Mouse (Mus musculus): ENCODE results near the gene Clstn2. TPM values are rescaled to one million over a fixed set of nuclear protein-coding genes. Genes with fewer than 3 reads are reported as not detected.

Gene Clstn2
- polyA plus RNA-seq, 1 experiment from 2014 or later, result 1.8 TPM

DNA sequence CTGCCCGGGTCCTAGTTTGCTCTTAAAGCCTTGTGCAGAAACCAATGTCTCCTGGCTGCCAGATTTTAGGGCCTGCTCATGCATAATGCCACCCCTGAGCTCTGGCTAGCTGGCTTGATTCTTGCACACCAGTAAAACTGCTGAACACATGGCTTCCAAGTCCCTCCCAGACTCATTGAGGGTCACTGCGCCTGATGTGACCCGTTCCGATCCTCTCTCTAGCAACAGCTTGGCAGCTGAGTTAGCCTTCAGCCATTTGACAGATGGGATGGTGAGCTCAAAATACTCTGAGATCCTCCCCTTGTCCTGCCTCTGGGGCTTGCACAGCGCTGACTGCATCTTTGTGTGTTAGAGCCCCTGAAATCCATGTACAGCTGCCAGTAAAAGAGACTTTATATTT lies 430.5 kb downstream of the Clstn2 start:
- Histone ChIP-seq H3K9ac (no peak overlapping the region), H3K36me3 (no peaks in the 10 kb centered on the region), H3K9me3 (replicated peaks) (no peaks in the 10 kb centered on the region), H3K4me3 (replicated peaks) (no peak overlapping the region), H3K4me2 (no peak overlapping the region), H3K27ac (no peak overlapping the region), H3K4me1 (0 out of 2 replicates have a peak, but pooled peaks cover 3% of the 10 kb centered on the region), H3K27me3 (no peaks in the 10 kb centered on the region)
- ATAC-seq (replicated peaks; ENCODE audit: low FRiP score), result no peak
- 54% methylated on average over 5 of the region's 5 CpGs for WGBS

DNA sequence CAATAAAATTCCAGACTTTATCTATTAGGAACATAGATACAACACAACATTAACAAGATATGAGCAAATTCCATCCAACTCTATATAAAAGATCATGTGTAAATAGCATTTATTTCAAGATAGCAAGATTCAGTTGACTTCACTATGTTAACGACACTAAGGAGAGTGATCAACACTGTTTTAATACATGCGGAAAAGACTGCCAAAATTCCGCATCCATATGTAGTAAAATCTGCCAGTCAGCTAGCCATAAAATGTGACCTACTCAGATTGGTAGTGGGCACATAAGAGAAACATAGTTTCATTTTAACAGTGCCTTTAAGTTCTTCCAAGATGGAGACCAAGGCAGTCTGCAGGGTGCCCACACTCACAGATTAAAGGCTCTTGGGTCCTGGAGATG lies 434.0 kb downstream of the Clstn2 start:
- no peak for ATAC-seq (replicated peaks; ENCODE audit: low FRiP score)
- no peaks in the 10 kb centered on the region for H3K36me3 ChIP-seq
- H3K4me3 ChIP-seq (replicated peaks), result no peak overlapping the region
- no peaks in the 10 kb centered on the region for H3K27me3 ChIP-seq
- WGBS, result 87% methylated on average over 3 of the region's 3 CpGs
- 0 out of 2 replicates have a peak, but pooled peaks cover 3% of the 10 kb centered on the region for H3K4me1 ChIP-seq
- no peak overlapping the region for H3K4me2 ChIP-seq
- H3K9me3 ChIP-seq (replicated peaks), result no peaks in the 10 kb centered on the region
- H3K27ac ChIP-seq, result no peak overlapping the region
- no peak overlapping the region for H3K9ac ChIP-seq

- Histone ChIP-seq H3K36me3 (no peaks in the 10 kb centered on the region), H3K4me3 (replicated peaks) (no peak overlapping the region), H3K27ac (no peak overlapping the region), H3K27me3 (no peaks in the 10 kb centered on the region), H3K4me1 (no peaks in the 10 kb centered on the region), H3K9ac (no peak overlapping the region), H3K9me3 (replicated peaks) (no peaks in the 10 kb centered on the region), H3K4me2 (no peak overlapping the region)
- no peak for ATAC-seq (replicated peaks; ENCODE audit: low FRiP score)
- WGBS, result 71% methylated on average over 4 of the region's 4 CpGs
Measured at GRCm38 (mm10) chr9:97590712-97591111, 442.3 kb downstream of the Clstn2 start.

- H3K4me1 ChIP-seq, result no peaks in the 10 kb centered on the region
- no peaks in the 10 kb centered on the region for H3K36me3 ChIP-seq
- H3K27ac ChIP-seq, result no peak overlapping the region
- no peak overlapping the region for H3K4me3 ChIP-seq (replicated peaks)
- H3K4me2 ChIP-seq, result no peak overlapping the region
- no peaks in the 10 kb centered on the region for H3K9me3 ChIP-seq (replicated peaks)
- no peaks in the 10 kb centered on the region for H3K27me3 ChIP-seq
- WGBS, result 71% methylated on average over 7 of the region's 7 CpGs
- H3K9ac ChIP-seq, result no peak overlapping the region
- no peak for ATAC-seq (replicated peaks; ENCODE audit: low FRiP score)
Measured at GRCm38 (mm10) chr9:97570881-97571280, 462.1 kb downstream of the Clstn2 start.

GRCm38 (mm10) chr9:97563121-97563520 lies 469.9 kb downstream of the Clstn2 start:
- no peaks in the 10 kb centered on the region for H3K27me3 ChIP-seq
- ATAC-seq (replicated peaks; ENCODE audit: low FRiP score), result no peak
- H3K9ac ChIP-seq, result no peak overlapping the region
- H3K4me3 ChIP-seq (replicated peaks), result no peak overlapping the region
- WGBS, result 88% methylated on average over 6 of the region's 6 CpGs
- H3K27ac ChIP-seq, result no peak overlapping the region
- no peak overlapping the region for H3K4me2 ChIP-seq
- no peaks in the 10 kb centered on the region for H3K36me3 ChIP-seq
- H3K9me3 ChIP-seq (replicated peaks), result no peaks in the 10 kb centered on the region
- H3K4me1 ChIP-seq, result no peaks in the 10 kb centered on the region

DNA sequence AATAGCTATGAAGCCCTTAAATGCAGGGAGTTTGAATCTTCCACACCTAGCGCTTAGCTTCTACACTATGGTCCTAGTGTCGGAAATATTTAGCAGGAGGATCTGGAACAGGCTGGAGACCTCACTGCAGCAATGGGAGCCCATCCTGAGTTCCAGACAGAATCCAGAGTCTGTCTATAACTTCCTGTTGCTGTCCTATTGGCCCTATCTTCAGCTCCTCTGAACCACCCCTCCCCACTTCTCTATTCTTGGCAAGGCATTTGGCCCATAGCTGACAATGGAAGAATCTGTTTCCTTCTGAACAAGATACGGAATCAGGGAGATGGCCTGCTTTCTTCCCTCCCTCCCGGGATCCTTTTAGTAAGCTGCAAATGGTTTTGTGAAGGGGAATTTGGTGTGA lies 488.6 kb downstream of the Clstn2 start:
- 92% methylated on average over 4 of the region's 4 CpGs for WGBS
- no peaks in the 10 kb centered on the region for H3K27me3 ChIP-seq
- H3K27ac ChIP-seq, result no peak overlapping the region
- no peak overlapping the region for H3K9ac ChIP-seq
- H3K4me3 ChIP-seq (replicated peaks), result no peak overlapping the region
- H3K4me2 ChIP-seq, result no peak overlapping the region
- no peak for ATAC-seq (replicated peaks; ENCODE audit: low FRiP score)
- H3K4me1 ChIP-seq, result no peaks in the 10 kb centered on the region
- no peaks in the 10 kb centered on the region for H3K36me3 ChIP-seq
- no peaks in the 10 kb centered on the region for H3K9me3 ChIP-seq (replicated peaks)

- 87% methylated on average over 6 of the region's 6 CpGs for WGBS
Measured at GRCm38 (mm10) chr9:97541419-97541818, 491.6 kb downstream of the Clstn2 start.

DNA sequence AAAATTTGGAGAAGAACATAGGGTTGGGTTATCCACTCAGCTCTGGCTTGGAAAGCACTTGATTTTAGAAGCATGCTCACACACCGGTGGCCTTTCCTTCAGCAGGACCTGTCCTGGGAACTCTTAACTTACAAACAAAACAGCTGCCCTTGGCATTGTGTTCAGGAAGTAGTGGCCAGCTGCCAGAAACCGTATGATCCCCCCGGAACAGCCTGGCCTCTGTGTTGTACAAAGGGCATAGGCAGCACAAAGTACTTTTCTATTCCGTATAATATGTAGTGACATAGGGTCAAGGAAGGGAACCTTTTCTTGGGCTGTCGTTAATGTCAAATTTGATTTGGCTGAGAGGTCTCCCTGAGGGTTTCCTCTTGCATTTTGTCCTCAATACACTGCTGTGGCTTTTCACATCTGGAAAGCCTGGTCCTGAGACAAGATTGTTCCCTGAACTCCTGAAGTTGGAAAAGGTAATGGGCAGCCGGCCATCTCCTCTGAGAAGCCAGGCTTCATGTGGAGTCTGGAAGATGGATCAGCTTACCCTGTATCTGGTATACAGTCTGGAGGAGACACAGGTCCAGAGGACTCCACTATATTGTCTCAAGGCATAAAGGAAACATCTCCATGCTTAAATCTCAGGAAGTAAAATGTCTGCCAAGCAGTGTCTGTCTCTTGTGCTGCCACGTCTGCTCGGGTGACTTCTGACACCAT lies 494.8 kb downstream of the Clstn2 start:
- H3K9ac ChIP-seq, result no peak overlapping the region
- no peak overlapping the region for H3K4me2 ChIP-seq
- no peaks in the 10 kb centered on the region for H3K36me3 ChIP-seq
- 35% methylated on average over 8 of the region's 8 CpGs for WGBS
- H3K27ac ChIP-seq, result no peak overlapping the region
- H3K4me1 ChIP-seq, result no peaks in the 10 kb centered on the region
- no peak overlapping the region for H3K4me3 ChIP-seq (replicated peaks)
- H3K27me3 ChIP-seq, result no peaks in the 10 kb centered on the region
- ATAC-seq (replicated peaks; ENCODE audit: low FRiP score), result no peak
- H3K9me3 ChIP-seq (replicated peaks), result no peaks in the 10 kb centered on the region

More at GRCm38 (mm10) chr9:97541419-97541818, 491.6 kb downstream of the Clstn2 start:
- no peak overlapping the region for H3K4me2 ChIP-seq
- no peaks in the 10 kb centered on the region for H3K9me3 ChIP-seq (replicated peaks)
- H3K4me1 ChIP-seq, result no peaks in the 10 kb centered on the region
- H3K27me3 ChIP-seq, result no peaks in the 10 kb centered on the region
- no peak for ATAC-seq (replicated peaks; ENCODE audit: low FRiP score)
- H3K27ac ChIP-seq, result no peak overlapping the region
- H3K36me3 ChIP-seq, result no peaks in the 10 kb centered on the region
- no peak overlapping the region for H3K4me3 ChIP-seq (replicated peaks)
- H3K9ac ChIP-seq, result no peak overlapping the region

- H3K27ac ChIP-seq, result no peak overlapping the region
- no peak overlapping the region for H3K4me2 ChIP-seq
- H3K27me3 ChIP-seq, result no peaks in the 10 kb centered on the region
- H3K9me3 ChIP-seq (replicated peaks), result no peaks in the 10 kb centered on the region
- ATAC-seq (replicated peaks; ENCODE audit: low FRiP score), result no peak
- H3K4me3 ChIP-seq (replicated peaks), result no peak overlapping the region
- no peaks in the 10 kb centered on the region for H3K36me3 ChIP-seq
- no peaks in the 10 kb centered on the region for H3K4me1 ChIP-seq
- no peak overlapping the region for H3K9ac ChIP-seq
- WGBS, result 85% methylated on average over 2 of the region's 2 CpGs
Measured at GRCm38 (mm10) chr9:97534196-97534595, 498.8 kb downstream of the Clstn2 start.

DNA sequence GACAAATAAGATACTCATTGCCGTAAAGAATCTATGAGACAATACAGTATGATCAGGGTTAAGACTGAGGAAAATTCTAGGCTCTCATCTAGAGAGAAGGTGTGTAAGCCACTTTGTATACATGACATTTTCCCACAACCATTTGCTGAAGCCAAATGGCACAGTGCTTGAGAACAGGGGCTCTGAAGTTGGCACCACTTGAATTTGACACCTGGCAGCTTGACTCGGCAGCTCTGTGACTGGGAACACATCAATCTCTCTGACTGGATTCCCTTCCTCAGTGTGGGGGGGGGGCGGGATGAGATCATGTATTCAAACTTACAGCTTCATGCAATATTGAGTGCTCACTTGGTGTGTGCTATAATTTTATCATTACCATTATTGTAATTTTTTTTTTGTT lies 499.7 kb downstream of the Clstn2 start:
- Histone ChIP-seq H3K4me3 (replicated peaks) (no peak overlapping the region), H3K36me3 (no peaks in the 10 kb centered on the region), H3K4me2 (no peak overlapping the region), H3K9me3 (replicated peaks) (no peaks in the 10 kb centered on the region), H3K9ac (no peak overlapping the region), H3K27ac (no peak overlapping the region), H3K4me1 (no peaks in the 10 kb centered on the region), H3K27me3 (no peaks in the 10 kb centered on the region)
- ATAC-seq (replicated peaks; ENCODE audit: low FRiP score), result no peak
- 62% methylated on average over 3 of the region's 3 CpGs for WGBS

DNA sequence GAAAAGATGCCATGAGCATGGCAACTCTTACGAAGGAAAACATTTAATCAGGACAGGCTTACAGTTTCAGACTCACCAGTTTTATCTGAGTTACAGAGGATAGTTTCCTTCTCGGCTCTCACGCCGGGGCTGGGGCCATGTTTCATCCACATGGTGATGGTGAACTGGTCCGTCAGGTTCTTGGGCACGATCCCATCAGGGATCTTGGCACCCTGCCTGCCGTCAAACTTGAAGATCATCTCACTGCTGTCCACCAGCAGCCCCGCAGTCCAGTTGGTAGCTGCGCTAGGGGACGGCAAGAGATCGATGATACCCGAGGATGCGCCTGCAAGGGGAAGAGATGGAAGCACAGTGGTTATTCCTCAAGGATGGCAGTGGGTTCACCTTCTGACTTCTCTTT lies 500.4 kb downstream of the Clstn2 start:
- Histone ChIP-seq H3K36me3 (no peaks in the 10 kb centered on the region), H3K9ac (no peak overlapping the region), H3K27me3 (no peaks in the 10 kb centered on the region), H3K4me1 (no peaks in the 10 kb centered on the region), H3K4me3 (replicated peaks) (no peak overlapping the region), H3K27ac (no peak overlapping the region), H3K4me2 (no peak overlapping the region), H3K9me3 (replicated peaks) (no peaks in the 10 kb centered on the region)
- WGBS, result 90% methylated on average over 13 of the region's 13 CpGs
- no peak for ATAC-seq (replicated peaks; ENCODE audit: low FRiP score)

DNA sequence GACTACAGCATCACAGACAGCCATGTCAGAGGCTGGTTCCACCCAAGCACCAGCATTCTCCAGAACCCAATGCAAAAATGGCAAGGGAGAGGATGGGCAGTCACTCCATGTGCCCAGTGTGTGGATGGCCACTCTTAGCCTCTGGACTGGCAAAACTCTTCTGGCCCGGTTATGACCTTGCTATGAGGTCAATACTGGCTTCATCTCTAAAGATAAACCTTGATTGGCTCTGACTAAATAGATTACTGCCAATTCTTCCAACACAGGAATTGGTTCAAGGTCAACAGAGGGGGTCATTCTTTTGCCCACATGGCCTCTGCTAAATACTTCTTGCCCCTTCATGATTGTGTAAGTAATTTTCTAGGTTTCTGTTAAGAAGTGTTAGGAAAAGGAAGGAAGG lies 505.1 kb downstream of the Clstn2 start:
- H3K36me3 ChIP-seq, result no peaks in the 10 kb centered on the region
- H3K27me3 ChIP-seq, result no peaks in the 10 kb centered on the region
- H3K9ac ChIP-seq, result no peak overlapping the region
- H3K9me3 ChIP-seq (replicated peaks), result no peaks in the 10 kb centered on the region
- ATAC-seq (replicated peaks; ENCODE audit: low FRiP score), result no peak
- H3K27ac ChIP-seq, result no peak overlapping the region
- no peak overlapping the region for H3K4me2 ChIP-seq
- no peaks in the 10 kb centered on the region for H3K4me1 ChIP-seq
- no peak overlapping the region for H3K4me3 ChIP-seq (replicated peaks)
- 89% methylated on average over 1 of the region's 1 CpGs for whole genome bisulfite sequencing

- Histone ChIP-seq H3K27ac (no peak overlapping the region), H3K27me3 (no peaks in the 10 kb centered on the region), H3K4me2 (no peak overlapping the region), H3K4me3 (replicated peaks) (no peak overlapping the region), H3K4me1 (no peaks in the 10 kb centered on the region), H3K36me3 (no peaks in the 10 kb centered on the region), H3K9ac (no peak overlapping the region), H3K9me3 (replicated peaks) (no peaks in the 10 kb centered on the region)
- 88% methylated on average over 1 of the region's 1 CpGs for WGBS
- no peak for ATAC-seq (replicated peaks; ENCODE audit: low FRiP score)
Measured at GRCm38 (mm10) chr9:97527276-97527675, 505.7 kb downstream of the Clstn2 start.

Measured in kidney, embryonic 15.5 days (tissue).